Mouse (Mus musculus) monocyte, adult 5-6 weeks (primary cell): Measurements from ENCODE around the gene Rnf183. TPM values are rescaled to one million over a fixed set of nuclear protein-coding genes. Genes with fewer than 3 reads are reported as not detected.
A peak's percentile ranks its signal among the peaks of the same experiment; 100 is the strongest.

Source experiments
- ATAC-seq: fragments of 153-309, 156-312 bp; replicated peaks from 2 replicates; pipeline ENCODE4 v1.8.0; 2017; ENCODE audit warnings: mild to moderate bottlenecking; ENCODE audit not compliant: low TSS enrichment, insufficient number of reproducible peaks, severe bottlenecking, poor library complexity, low FRiP score
- total RNA-seq: library from RNA; stranded (forward); fragments of 200-1000, 200-491, 200-594 nt; gene quantifications from 3 replicates; pipeline ENCODE4 v1.2.3, GENCODE M21; 2017

The Rnf183 gene
- total RNA-seq, 1 experiment from 2014 or later: not detected

DNA sequence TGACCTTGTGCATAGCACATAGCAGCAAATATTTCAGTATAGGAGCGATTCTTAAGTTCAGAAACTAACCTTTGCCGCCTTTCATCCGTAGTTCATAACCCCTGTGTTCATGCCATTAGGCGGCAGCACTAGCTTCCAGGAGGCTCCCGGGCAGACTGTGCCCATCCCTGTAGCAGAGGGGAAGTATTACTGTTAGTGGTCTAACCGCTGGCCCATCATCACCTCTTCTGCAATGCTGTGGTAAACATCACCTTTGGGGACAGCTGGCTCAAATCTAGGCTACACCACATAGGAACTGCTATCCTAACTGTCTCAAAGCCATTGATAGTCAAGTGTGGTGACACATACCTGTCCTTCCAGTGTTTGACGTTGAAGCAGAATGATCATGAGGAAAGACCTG is 43.2 kb downstream of the Rnf183 start:
- ATAC-seq: peak; percentile 56

DNA sequence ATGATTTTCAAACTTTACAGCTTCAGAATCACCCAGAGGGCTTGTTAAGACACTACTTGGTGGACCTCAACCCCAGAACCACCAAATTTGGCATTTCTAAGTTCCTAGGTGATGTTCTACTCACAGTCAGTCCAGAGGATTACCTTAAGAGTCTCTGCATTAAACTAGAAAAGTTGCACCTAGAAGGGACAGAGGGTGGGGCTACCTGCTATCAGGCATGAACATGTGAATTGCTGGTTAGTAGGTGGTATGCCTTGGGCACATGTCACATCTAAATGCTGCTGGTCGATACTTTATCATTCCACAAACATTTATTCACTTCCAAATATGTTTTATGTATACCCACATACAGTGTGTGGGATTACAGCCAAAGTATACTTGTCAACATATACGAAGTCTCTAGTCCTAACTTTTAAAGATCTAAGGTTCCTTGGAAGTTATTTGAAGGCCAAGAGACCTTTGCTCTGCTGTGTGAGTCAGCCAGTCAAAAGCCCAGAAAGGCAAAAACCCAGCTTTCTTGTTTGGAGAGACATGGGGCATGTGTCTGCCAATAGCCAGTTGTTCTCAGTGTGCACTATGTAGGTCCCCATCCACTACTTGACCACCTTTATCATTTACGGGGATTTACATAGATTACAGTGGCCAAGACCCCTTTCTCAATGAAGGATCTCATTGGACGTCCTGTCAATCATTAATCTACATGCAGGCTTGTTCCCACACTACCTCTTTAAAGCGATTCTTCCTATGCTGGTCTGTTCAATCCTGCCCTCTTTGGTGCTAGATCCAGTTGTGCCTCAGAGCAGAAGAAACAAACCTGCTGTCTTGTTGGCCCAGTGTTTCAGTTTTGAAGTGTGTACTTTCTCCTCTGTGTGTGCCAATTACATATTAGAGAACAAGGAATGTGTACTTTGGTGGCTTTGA is 45.2 kb downstream of the Rnf183 start:
- no peak for ATAC-seq

- no peak for ATAC-seq
Measured at GRCm38 (mm10) chr4:62385439-62385838, 49.6 kb downstream of the Rnf183 start.

GRCm38 (mm10) chr4:62384159-62384558 is 50.9 kb downstream of the Rnf183 start:
- ATAC-seq: no peak

DNA sequence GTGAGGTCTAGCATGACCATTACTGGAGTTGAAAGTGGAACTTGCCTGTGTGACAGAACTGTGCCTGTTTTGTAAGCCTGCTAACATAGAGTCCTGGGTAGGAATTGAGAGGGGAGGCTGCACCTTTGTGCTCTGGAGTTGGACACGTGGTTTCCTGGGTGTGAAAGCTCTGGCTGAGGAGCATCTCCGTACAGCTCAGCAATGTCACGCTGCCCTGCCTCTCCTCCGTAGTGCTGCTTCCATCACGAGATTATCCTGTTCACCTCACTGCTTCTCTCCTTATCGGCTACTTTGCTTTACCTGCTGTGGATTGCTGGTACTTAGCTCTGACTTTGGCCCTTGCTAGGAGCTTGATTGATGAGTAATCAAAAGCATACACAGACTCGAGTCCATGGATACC is 51.3 kb downstream of the Rnf183 start:
- no peak for ATAC-seq

GRCm38 (mm10) chr4:62383207-62383606 is 51.8 kb downstream of the Rnf183 start:
- ATAC-seq: no peak

DNA sequence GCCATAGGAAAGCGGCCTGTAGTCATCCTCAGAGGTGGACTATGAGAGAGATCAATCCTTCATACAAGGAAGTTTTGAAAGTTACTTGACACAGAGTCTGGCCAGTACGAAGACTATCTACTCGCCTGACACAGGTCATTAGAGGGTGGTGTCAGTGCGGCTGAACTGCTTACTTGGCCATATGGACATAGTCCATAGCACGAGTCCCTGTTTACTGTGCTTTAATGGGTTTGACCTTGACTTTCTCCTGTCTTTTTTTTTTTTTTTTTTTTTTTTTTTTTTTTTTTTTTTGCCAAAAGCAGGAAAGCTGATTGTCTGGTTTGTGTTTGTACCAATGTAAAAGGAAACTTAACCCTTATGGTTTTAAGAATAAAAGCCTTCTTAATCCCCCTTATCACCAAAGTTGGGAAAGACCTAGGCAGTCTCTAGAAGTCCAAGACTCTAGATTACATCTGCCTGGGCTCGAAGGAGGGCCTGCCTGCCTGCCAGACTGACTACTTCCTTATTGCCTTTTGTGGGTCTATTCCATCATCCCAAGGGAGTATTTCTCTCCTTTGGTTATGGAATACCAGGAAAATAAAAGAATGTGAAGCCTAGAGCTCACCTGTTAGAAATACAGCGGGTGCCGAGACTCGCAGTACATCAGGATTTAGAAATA is 55.2 kb downstream of the Rnf183 start:
- no peak for ATAC-seq

Other genes starting within 250 kb of the Rnf183 start
- gene Zfp37, start 204.2 kb downstream of the Rnf183 start, total RNA-seq: not detected in 3 replicates
- 20.9 to 21.7 TPM (median 21.4 TPM) in 3 replicates for gene Slc31a2, start 172.7 kb downstream of the Rnf183 start, total RNA-seq
- gene Fkbp15, start 74.7 kb downstream of the Rnf183 start, total RNA-seq: 94.1 to 128 TPM (median 123 TPM) in 3 replicates
- gene Slc31a1, start 74.5 kb downstream of the Rnf183 start, total RNA-seq: 10.2 to 14.9 TPM (median 13.8 TPM) in 3 replicates
- 40.8 to 57.0 TPM (median 49.4 TPM) in 3 replicates for gene Cdc26, start 26.6 kb downstream of the Rnf183 start, total RNA-seq
- gene Prpf4, start 26.5 kb downstream of the Rnf183 start, total RNA-seq: 10.7 to 14.9 TPM (median 11.4 TPM) in 3 replicates
- not detected in 3 replicates for gene Wdr31, start 35.6 kb upstream of the Rnf183 start, total RNA-seq
- gene Bspry, start 44.8 kb upstream of the Rnf183 start, total RNA-seq: 3.1 to 11.8 TPM (median 8.4 TPM) in 3 replicates
- gene Hdhd3, start 68.2 kb upstream of the Rnf183 start, total RNA-seq: 0.57 to 2.3 TPM (median 0.97 TPM) in 3 replicates
- gene Alad, start 84.7 kb upstream of the Rnf183 start, total RNA-seq: 5.4 to 10.0 TPM (median 5.6 TPM) in 3 replicates
- gene Pole3, start 89.8 kb upstream of the Rnf183 start, total RNA-seq: 17.8 to 18.8 TPM (median 18.0 TPM) in 3 replicates
- 0.19 TPM in 1 of 3 replicates, not detected in the others for gene 4933430I17Rik, start 90.1 kb upstream of the Rnf183 start, total RNA-seq
- 74.1 to 183 TPM (median 86.7 TPM) in 3 replicates for gene Rgs3, start 124.6 kb upstream of the Rnf183 start, total RNA-seq